Mouse (Mus musculus): Measurements from ENCODE around the gene Rpp40. TPM values are rescaled to one million over a fixed set of nuclear protein-coding genes. Genes with fewer than 3 reads are reported as not detected.

The Rpp40 gene
- total RNA-seq (2014; fragmentation: Nextera tagmentation) = 11.4 and 17.8 TPM in 2 replicates
- 13.6 and 15.3 TPM in 2 replicates for total RNA-seq (2017)
- 13.2 and 14.3 TPM in 2 replicates for polyA plus RNA-seq (2012)

DNA sequence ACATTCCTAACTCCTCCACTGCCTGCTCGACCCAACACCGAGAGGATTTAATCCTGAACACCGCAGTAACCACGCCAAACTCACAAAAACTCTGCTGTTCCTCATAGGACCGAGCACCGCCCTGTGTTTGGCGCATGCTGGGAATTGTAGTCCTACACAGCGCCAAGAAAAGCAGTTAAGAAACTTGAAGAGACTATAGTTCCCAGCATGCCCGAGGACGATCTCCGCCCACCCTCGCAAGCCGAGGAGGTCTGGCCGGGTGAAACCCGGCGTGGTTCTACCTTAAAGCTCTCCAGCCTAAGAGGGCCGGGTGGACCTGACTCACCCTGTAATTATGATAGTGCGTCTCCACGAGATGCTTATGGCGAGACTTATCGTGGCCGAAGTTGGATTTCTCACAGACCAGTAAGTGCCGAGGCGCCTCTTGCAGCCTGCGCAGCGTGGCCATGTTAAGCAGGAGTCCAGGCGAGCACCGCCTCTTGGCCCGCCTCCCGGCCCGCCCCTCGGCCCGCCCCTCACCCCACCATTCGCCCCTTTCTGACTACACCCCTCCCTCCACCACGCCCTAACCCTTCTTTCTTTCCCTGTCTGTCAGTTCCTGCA lies at the start of gene Rpp40:
Rpp40 (minus strand) TSS at position 481 of the 603 bp plus-strand sequence.
- H3K4me3 ChIP-seq (ENCODE audit: low read depth, low read length) = peak within 1 kb of the TSS; percentile 76
- ATAC-seq (ENCODE audit: extremely low read depth, insufficient number of reproducible peaks, low FRiP score, poor library complexity, severe bottlenecking) = peak; percentile 97

DNA sequence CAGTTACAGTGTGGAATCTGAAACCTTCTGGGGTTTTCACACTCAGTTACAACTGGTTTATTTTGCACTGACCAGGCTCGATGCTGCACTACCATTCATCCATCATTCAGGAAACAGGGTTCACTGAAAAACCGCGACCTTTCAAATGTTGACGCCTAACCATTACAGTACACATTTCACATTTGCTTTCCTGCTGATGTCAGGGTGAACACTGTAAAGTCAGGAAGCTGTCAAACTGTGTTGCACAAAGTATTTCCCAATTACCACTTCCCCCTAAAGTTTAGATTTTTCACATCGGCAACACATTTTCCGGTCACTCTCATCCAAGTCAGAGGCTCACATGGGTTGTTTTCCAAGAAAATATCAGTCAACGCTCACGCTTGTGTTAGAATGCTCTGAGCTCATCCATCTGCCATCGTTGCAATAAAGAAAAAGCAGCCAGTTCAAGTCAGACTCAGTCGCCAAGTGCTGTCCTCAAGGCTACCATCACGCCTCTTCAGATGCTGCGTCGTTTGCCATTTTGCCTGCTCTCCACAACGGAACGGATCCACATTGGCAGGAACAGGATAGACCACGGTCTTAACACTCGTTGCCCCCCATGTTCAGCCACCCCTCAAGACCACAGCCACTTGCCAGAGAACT lies 43.8 kb upstream of the Rpp40 start:
- Histone ChIP-seq H3K9me3 (replicated peaks) (no peaks in the 10 kb centered on the region), H3K36me3 (replicated peaks) (no peaks in the 10 kb centered on the region), H3K27me3 (ENCODE audit: insufficient read depth, low read length) (peaks cover 26% of the 10 kb centered on the region), H3K4me1 (ENCODE audit: insufficient read depth, low read depth, low read length) (peaks cover 8% of the 10 kb centered on the region; the same call in 1 of the 2 replicates), H3K4me3 (ENCODE audit: low read depth, low read length) (no peak overlapping the region)
- TF ChIP-seq GATA1 (IDR thresholded peaks at IDR 0.05; ENCODE audit: borderline replicate concordance, low read length) (no peak), TAL1 (conservative IDR thresholded peaks at IDR 0.05; ENCODE audit: low read depth, low read length) (no peak), CTCF (IDR thresholded peaks at IDR 0.05; ENCODE audit: low read depth, low read length) (no peak), POLR2AphosphoS5 (IDR thresholded peaks at IDR 0.05; ENCODE audit: insufficient replicate concordance, low read depth, low read length) (no peak), GATA2 (IDR thresholded peaks at IDR 0.05; ENCODE audit: borderline replicate concordance, low read depth, low read length) (no peak)
- DNase-seq (ENCODE audit: low spot score) = no peak
- no peak for ATAC-seq (ENCODE audit: extremely low read depth, insufficient number of reproducible peaks, low FRiP score, poor library complexity, severe bottlenecking)

More for the DNA sequence above, at the start of gene Rpp40:
- DNase-seq (ENCODE audit: low spot score) = peak; percentile 95
- Histone ChIP-seq H3K36me3 (replicated peaks) (peaks cover 13% of the 10 kb centered on the region), H3K9me3 (replicated peaks) (no peaks in the 10 kb centered on the region), H3K27me3 (ENCODE audit: insufficient read depth, low read length) (peaks cover 3% of the 10 kb centered on the region; the same call in 1 of the 2 replicates), H3K4me1 (ENCODE audit: insufficient read depth, low read depth, low read length) (peaks cover 16% of the 10 kb centered on the region)
- no peak for TF ChIP-seq CTCF (IDR thresholded peaks at IDR 0.05; ENCODE audit: low read depth, low read length)
- no peak for TF ChIP-seq POLR2AphosphoS5 (IDR thresholded peaks at IDR 0.05; ENCODE audit: insufficient replicate concordance, low read depth, low read length)
- TF ChIP-seq GATA2 (IDR thresholded peaks at IDR 0.05; ENCODE audit: borderline replicate concordance, low read depth, low read length) = no peak
- no peak for TF ChIP-seq GATA1 (IDR thresholded peaks at IDR 0.05; ENCODE audit: borderline replicate concordance, low read length)
- no peak for TF ChIP-seq TAL1 (conservative IDR thresholded peaks at IDR 0.05; ENCODE audit: low read depth, low read length)

DNA sequence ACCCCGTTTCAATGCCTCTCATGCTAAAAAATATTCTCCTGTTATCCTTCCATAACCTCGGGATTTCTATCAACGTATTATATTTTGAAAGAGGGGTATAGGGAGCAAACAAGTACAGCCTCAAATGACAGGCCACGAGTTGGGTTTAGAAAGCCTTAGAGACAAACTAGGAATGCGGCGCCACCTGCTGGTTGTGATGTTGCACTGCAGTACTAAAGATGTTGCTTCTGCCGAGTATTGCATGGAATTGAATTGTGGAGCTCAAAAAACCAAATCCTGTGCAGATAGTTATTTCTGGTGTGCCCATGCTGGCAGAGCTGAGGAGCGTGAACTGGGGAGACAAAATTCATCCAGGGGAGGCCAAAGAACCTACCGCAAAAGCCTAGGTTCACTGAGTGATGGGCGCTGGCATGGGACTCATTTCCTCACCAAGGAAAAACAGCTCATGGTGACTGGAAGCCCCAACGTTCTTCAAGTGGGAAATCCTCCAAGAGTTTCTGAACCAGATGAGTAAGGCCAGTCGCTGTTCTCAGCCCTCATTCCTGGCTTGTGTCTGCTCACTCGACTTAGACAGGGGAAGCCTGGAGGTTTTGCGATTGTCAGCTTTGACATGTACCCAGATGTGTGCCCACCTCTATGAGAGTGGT lies 41.3 kb upstream of the Rpp40 start:
- Histone ChIP-seq H3K4me1 (ENCODE audit: insufficient read depth, low read depth, low read length) (no peaks in the 10 kb centered on the region; the same call in 1 of the 2 replicates), H3K9me3 (replicated peaks) (no peaks in the 10 kb centered on the region), H3K27me3 (ENCODE audit: insufficient read depth, low read length) (peaks cover 31% of the 10 kb centered on the region), H3K4me3 (ENCODE audit: low read depth, low read length) (no peak overlapping the region), H3K36me3 (replicated peaks) (no peaks in the 10 kb centered on the region)
- ATAC-seq (ENCODE audit: extremely low read depth, insufficient number of reproducible peaks, low FRiP score, poor library complexity, severe bottlenecking) = no peak
- no peak for TF ChIP-seq POLR2AphosphoS5 (IDR thresholded peaks at IDR 0.05; ENCODE audit: insufficient replicate concordance, low read depth, low read length)
- TF ChIP-seq GATA1 (IDR thresholded peaks at IDR 0.05; ENCODE audit: borderline replicate concordance, low read length) = no peak
- no peak for TF ChIP-seq TAL1 (conservative IDR thresholded peaks at IDR 0.05; ENCODE audit: low read depth, low read length)
- TF ChIP-seq GATA2 (IDR thresholded peaks at IDR 0.05; ENCODE audit: borderline replicate concordance, low read depth, low read length) = no peak
- TF ChIP-seq CTCF (IDR thresholded peaks at IDR 0.05; ENCODE audit: low read depth, low read length) = peak; percentile 79
- peak; percentile 41 for DNase-seq (ENCODE audit: low spot score)

- ATAC-seq (ENCODE audit: extremely low read depth, insufficient number of reproducible peaks, low FRiP score, poor library complexity, severe bottlenecking) = no peak
- TF ChIP-seq POLR2AphosphoS5 (IDR thresholded peaks at IDR 0.05; ENCODE audit: insufficient replicate concordance, low read depth, low read length) = no peak
- TF ChIP-seq CTCF (IDR thresholded peaks at IDR 0.05; ENCODE audit: low read depth, low read length) = no peak
- TF ChIP-seq GATA1 (IDR thresholded peaks at IDR 0.05; ENCODE audit: borderline replicate concordance, low read length) = no peak
- no peak for TF ChIP-seq GATA2 (IDR thresholded peaks at IDR 0.05; ENCODE audit: borderline replicate concordance, low read depth, low read length)
- no peak for TF ChIP-seq TAL1 (conservative IDR thresholded peaks at IDR 0.05; ENCODE audit: low read depth, low read length)
- Histone ChIP-seq H3K4me3 (ENCODE audit: low read depth, low read length) (no peak overlapping the region), H3K36me3 (replicated peaks) (no peaks in the 10 kb centered on the region), H3K27me3 (ENCODE audit: insufficient read depth, low read length) (peaks cover 33% of the 10 kb centered on the region), H3K9me3 (replicated peaks) (no peaks in the 10 kb centered on the region), H3K4me1 (ENCODE audit: insufficient read depth, low read depth, low read length) (no peaks in the 10 kb centered on the region; the same call in 1 of the 2 replicates)
- no peak for DNase-seq (ENCODE audit: low spot score)
Observed at GRCm38 (mm10) chr13:35946659-35947353, 40.6 kb upstream of the Rpp40 start.

DNA sequence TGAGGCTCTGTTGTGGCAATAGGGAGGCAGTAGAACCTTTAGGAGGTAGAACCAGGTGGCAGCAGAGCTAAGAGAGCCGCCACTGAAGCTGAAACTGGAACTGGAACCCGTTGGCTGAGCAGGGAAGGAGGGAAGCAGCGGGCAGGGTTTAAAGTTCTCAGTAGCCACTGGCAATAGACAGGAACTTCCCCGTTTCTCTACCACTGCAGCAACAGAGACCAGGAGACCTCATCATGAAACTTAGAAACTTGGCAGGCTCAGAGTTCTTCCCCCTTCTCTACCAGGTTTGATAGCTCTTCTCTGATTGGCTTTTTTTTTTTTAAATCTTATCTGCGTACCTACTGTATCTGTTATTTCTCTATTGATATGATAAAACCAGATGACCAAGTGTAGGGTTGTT lies 34.8 kb upstream of the Rpp40 start:
- Histone ChIP-seq H3K36me3 (replicated peaks) (no peaks in the 10 kb centered on the region), H3K4me1 (ENCODE audit: insufficient read depth, low read depth, low read length) (no peaks in the 10 kb centered on the region; the same call in 1 of the 2 replicates), H3K27me3 (ENCODE audit: insufficient read depth, low read length) (peaks cover 37% of the 10 kb centered on the region), H3K4me3 (ENCODE audit: low read depth, low read length) (no peak overlapping the region), H3K9me3 (replicated peaks) (no peaks in the 10 kb centered on the region)
- ATAC-seq (ENCODE audit: extremely low read depth, insufficient number of reproducible peaks, low FRiP score, poor library complexity, severe bottlenecking) (no peak), DNase-seq (ENCODE audit: low spot score) (no peak)
- no peak for TF ChIP-seq TAL1 (conservative IDR thresholded peaks at IDR 0.05; ENCODE audit: low read depth, low read length)
- TF ChIP-seq GATA1 (IDR thresholded peaks at IDR 0.05; ENCODE audit: borderline replicate concordance, low read length) = no peak
- no peak for TF ChIP-seq POLR2AphosphoS5 (IDR thresholded peaks at IDR 0.05; ENCODE audit: insufficient replicate concordance, low read depth, low read length)
- no peak for TF ChIP-seq GATA2 (IDR thresholded peaks at IDR 0.05; ENCODE audit: borderline replicate concordance, low read depth, low read length)
- TF ChIP-seq CTCF (IDR thresholded peaks at IDR 0.05; ENCODE audit: low read depth, low read length) = no peak

All from G1E (cell line).